ENCODE assay signal across 8 mouse cellular contexts in genomic region chr3:116614295-116614892, GRCm38 (mm10). TPM values are rescaled to one million over a fixed set of nuclear protein-coding genes. Genes with fewer than 3 reads are reported as not detected.
DNase-seq lines count a peak whose midpoint lies in the region; ATAC-seq lines count a peak whose summit lies in the region.

Trmt13 (minus strand) TSS chr3:116614587.

- no peaks in the 10 kb centered on the region for H3K9me3 ChIP-seq in forebrain, embryonic 16.5 days (ENCODE audit: control insufficient read depth, low read length)

- no peaks in the 10 kb centered on the region for H3K4me1 ChIP-seq in forebrain, embryonic 16.5 days (replicated peaks; ENCODE audit: control insufficient read depth, insufficient read depth, low read length)

- H3K4me3 ChIP-seq in forebrain, embryonic 16.5 days (replicated peaks; ENCODE audit: low read length), result no peak within 1 kb of the TSS

- no peak for ATAC-seq in activated CD4-positive, CD25-positive, alpha-beta regulatory T cell, adult 4 months
- no peak for ATAC-seq in forebrain, embryonic 16.5 days

- DNase-seq in gastrocnemius, postnatal 4 days (ENCODE audit: low spot score in 2 of 2), result no peak
- no peak for DNase-seq in gastrocnemius, postnatal 14 days
- peak; percentile 27 to 46 for DNase-seq in layer of hippocampus, postnatal 36 days
- peak; percentile 14 for DNase-seq in lung, postnatal 14 days
- DNase-seq in right cerebral cortex, postnatal 4 days, result no peak
- DNase-seq in embryo, embryonic 10.5 days (ENCODE audit: low spot score), result no peak

- intact Hi-C loops in gastrocnemius, postnatal 14 days (cut with DNase I; ENCODE audit: low total_unique reads), result no loop called here

- 84% methylated on average over 10 of the region's 10 CpGs for whole genome bisulfite sequencing in forebrain, embryonic 16.5 days

- no peak within 1 kb of the TSS for H3K9ac ChIP-seq in forebrain, embryonic 16.5 days (replicated peaks; ENCODE audit: low read depth, low read length)

- no peak within 1 kb of the TSS for H3K4me2 ChIP-seq in forebrain, embryonic 16.5 days (ENCODE audit: low read length)

- no peaks in the 10 kb centered on the region for H3K27me3 ChIP-seq in forebrain, embryonic 16.5 days (replicated peaks; ENCODE audit: control insufficient read depth, insufficient read depth, low read length)

- no peak within 1 kb of the TSS for H3K27ac ChIP-seq in forebrain, embryonic 16.5 days (ENCODE audit: low read length)

- peaks cover 11% of the 10 kb centered on the region for H3K36me3 ChIP-seq in forebrain, embryonic 16.5 days (ENCODE audit: control insufficient read depth, insufficient read depth)

RNA-seq across cellular contexts. Expression of gene Trmt13, which starts in this region (rescaled TPM):
- 10 to 100 TPM; 11.2 to 13.0 TPM for total RNA-seq in gastrocnemius, postnatal 4 days (2021)
- total RNA-seq in gastrocnemius, postnatal 14 days (2021), result 1 to 10 TPM; 4.7 to 5.3 TPM
- polyA plus RNA-seq in activated CD4-positive, CD25-positive, alpha-beta regulatory T cell, adult 4 months (2017; shearing (Covaris generic)), result 10 to 100 TPM; 31.3 TPM
- polyA plus RNA-seq in forebrain, embryonic 16.5 days (2015; fragmentation: Nextera tagmentation; extraction: Ambion mirVana), result 28.4 and 35.2 TPM in 2 replicates
- total RNA-seq in layer of hippocampus, postnatal 36 days (2021), result 10 to 100 TPM; 18.4 to 21.3 TPM

Comparison
In these comparisons a context has a peak if more than half of its experiments do, and no peak if none do; other contexts are left out.
1. DNase-seq: peak in layer of hippocampus, postnatal 36 days (2 of 2) and lung, postnatal 14 days (single experiment); none in gastrocnemius, postnatal 4 days (0 of 2), gastrocnemius, postnatal 14 days (single experiment), right cerebral cortex, postnatal 4 days (single experiment) and embryo, embryonic 10.5 days (single experiment).